Mouse (Mus musculus): ENCODE measurements around the gene Greb1.

- TF ChIP-seq EP300 (IDR thresholded peaks at IDR 0.05; ENCODE audit: low read depth in 1 of 2, low read length in 2 of 2) (peak; percentile 15 to 29; a peak in 1 of 4 replicates), POLR2A (IDR thresholded peaks at IDR 0.05; ENCODE audit: control insufficient read depth in 1 of 2, insufficient read depth in 1 of 2, low read depth in 1 of 2, low read length in 2 of 2, poor library complexity in 1 of 2) (no peak), JUND (IDR thresholded peaks at IDR 0.05; ENCODE audit: low read depth, low read length) (no peak), E2F4 (IDR thresholded peaks at IDR 0.05; ENCODE audit: borderline replicate concordance, low read depth, low read length) (no peak), CTCF (IDR thresholded peaks at IDR 0.05 in 2 of 3, conservative IDR thresholded peaks at IDR 0.05 in 1 of 3; ENCODE audit: control insufficient read depth in 1 of 3, insufficient read depth in 1 of 3, low read depth in 2 of 3, low read length in 3 of 3, poor library complexity in 1 of 3, severe bottlenecking in 1 of 3) (peak in 2 of 3 experiments; percentile 55 to 56; a peak in 4 of 6 replicates), MAX (IDR thresholded peaks at IDR 0.05; ENCODE audit: low read length) (no peak), SMC3 (IDR thresholded peaks at IDR 0.05; ENCODE audit: low read depth, low read length) (peak; percentile 56), MAZ (IDR thresholded peaks at IDR 0.05; ENCODE audit: low read depth, low read length) (no peak), KAT2A (conservative IDR thresholded peaks at IDR 0.05; ENCODE audit: low read depth, low read length) (no peak), TBP (IDR thresholded peaks at IDR 0.05; ENCODE audit: low read depth, low read length) (no peak), ZNF384 (IDR thresholded peaks at IDR 0.05; ENCODE audit: low read depth, low read length) (no peak), CHD2 (IDR thresholded peaks at IDR 0.05; ENCODE audit: low read length) (no peak), POLR2AphosphoS2 (IDR thresholded peaks at IDR 0.05; ENCODE audit: low read length) (no peak), UBTF (IDR thresholded peaks at IDR 0.05; ENCODE audit: borderline replicate concordance, insufficient read depth, low read depth, low read length) (no peak)
Measured at GRCm38 (mm10) chr12:16828505-16828904, 27.8 kb upstream of the Greb1 start.
